Mouse (Mus musculus) lung, postnatal 0 days (tissue): Measurements from ENCODE around the gene Nrxn2. TPM values are rescaled to one million over a fixed set of nuclear protein-coding genes. Genes with fewer than 3 reads are reported as not detected.

Experiments used
- ATAC-seq: fragments of 200-750 bp; cut with Nextera tagmentation; 2 replicates; pipeline ENCODE4 v1.8.0; 2017; ENCODE audit warnings: moderate library complexity
- DNase-seq: peaks from one replicate; pipeline ENCODE4 v3.0.0-alpha.2; 2016; ENCODE audit warnings: low spot score
- H3K27ac ChIP-seq: fragments of 300-500 bp; sonication (generic); 2 replicates; pipeline ENCODE4 v1.5.1; 2014; ENCODE audit warnings: antibody characterized with exemption, mild to moderate bottlenecking, low read length, mixed read lengths
- H3K27me3 ChIP-seq: fragments of 300-500 bp; sonication (generic); replicated peaks from 2 replicates; pipeline ENCODE4 v1.6.1; 2014; ENCODE audit warnings: low read length, mixed read lengths; ENCODE audit not compliant: insufficient read depth
- H3K36me3 ChIP-seq: fragments of 300-500 bp; sonication (generic); 2 replicates; pipeline ENCODE4 v1.6.1; 2014; ENCODE audit warnings: low read length, mixed read lengths; ENCODE audit not compliant: insufficient read depth
- H3K4me1 ChIP-seq: fragments of 300-500 bp; sonication (generic); 2 replicates; pipeline ENCODE4 v1.6.1; 2014; ENCODE audit warnings: antibody characterized with exemption, low read depth, low read length, mixed read lengths; ENCODE audit not compliant: insufficient read depth
- H3K4me2 ChIP-seq: fragments of 300-500 bp; sonication (generic); replicated peaks from 2 replicates; pipeline ENCODE4 v1.6.1; 2014; ENCODE audit warnings: low read depth, mild to moderate bottlenecking, low read length, moderate library complexity, mixed read lengths
- H3K4me3 ChIP-seq: fragments of 300-500 bp; sonication (generic); 2 replicates; pipeline ENCODE4 v1.5.1; 2014; ENCODE audit warnings: low read depth, low read length
- H3K9ac ChIP-seq: fragments of 300-500 bp; sonication (generic); replicated peaks from 2 replicates; pipeline ENCODE4 v1.6.1; 2014; ENCODE audit warnings: low read depth, mild to moderate bottlenecking
- H3K9me3 ChIP-seq: fragments of 300-500 bp; sonication (generic); 2 replicates; pipeline ENCODE4 v1.6.1; 2016; ENCODE audit warnings: low read length, mixed read lengths
- CTCF ChIP-seq: IDR thresholded peaks from 2 replicates; pipeline ENCODE4 v1.5.1; 2016; ENCODE audit warnings: antibody characterized with exemption, mild to moderate bottlenecking
- EP300 ChIP-seq: IDR thresholded peaks from 2 replicates; pipeline ENCODE4 v1.6.1; 2016; ENCODE audit warnings: antibody characterized with exemption, mild to moderate bottlenecking, control low read depth
- WGBS: fragments of 180-500 bp; shearing (Covaris S2); extraction: QIAGEN DNeasy Blood & Tissue Kit; methylation state at CpG from one replicate; pipeline ENCODE4 v1.1.7; 2014; 5-methylcytosine and 5-hydroxymethylcytosine counted together
- polyA plus RNA-seq: library from polyadenylated mRNA; unstranded; fragments of >200 nt; fragmentation: Nextera tagmentation; extraction: Ambion mirVana; gene quantifications from 2 replicates; pipeline ENCODE4 v1.2.1, GENCODE M21; 2015

Gene Nrxn2
- polyA plus RNA-seq, 1 experiment from 2014 or later: 3.8 TPM

DNA sequence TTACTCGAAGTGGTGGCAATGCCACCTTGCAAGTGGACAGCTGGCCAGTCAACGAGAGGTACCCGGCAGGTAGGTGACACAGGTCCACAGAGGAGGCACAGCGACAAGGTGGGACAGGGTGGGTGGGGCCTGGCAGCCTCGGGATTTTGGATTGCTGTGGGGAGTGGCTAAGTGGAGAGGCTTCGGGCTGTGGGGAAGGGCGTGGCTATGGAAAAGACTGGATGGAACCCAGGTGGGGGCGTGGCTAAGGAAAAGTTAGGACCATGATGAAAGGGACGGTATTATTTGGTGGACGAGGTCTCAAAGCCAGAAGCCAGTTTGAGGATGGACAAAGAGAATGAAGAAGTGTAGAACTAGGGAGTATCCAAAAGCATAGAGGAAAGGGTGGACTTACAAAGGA lies 91.3 kb downstream of the Nrxn2 start:
- WGBS: 61% methylated on average over 10 of the region's 10 CpGs
- Histone ChIP-seq H3K4me1 (no peaks in the 10 kb centered on the region), H3K27ac (no peak overlapping the region), H3K9me3 (no peaks in the 10 kb centered on the region), H3K9ac (no peak overlapping the region), H3K36me3 (no peaks in the 10 kb centered on the region), H3K4me3 (no peak overlapping the region), H3K4me2 (no peak overlapping the region), H3K27me3 (no peaks in the 10 kb centered on the region; the same call in 1 of the 2 replicates)
- ATAC-seq: no peak
- DNase-seq: no peak
- no peak for TF ChIP-seq EP300

DNA sequence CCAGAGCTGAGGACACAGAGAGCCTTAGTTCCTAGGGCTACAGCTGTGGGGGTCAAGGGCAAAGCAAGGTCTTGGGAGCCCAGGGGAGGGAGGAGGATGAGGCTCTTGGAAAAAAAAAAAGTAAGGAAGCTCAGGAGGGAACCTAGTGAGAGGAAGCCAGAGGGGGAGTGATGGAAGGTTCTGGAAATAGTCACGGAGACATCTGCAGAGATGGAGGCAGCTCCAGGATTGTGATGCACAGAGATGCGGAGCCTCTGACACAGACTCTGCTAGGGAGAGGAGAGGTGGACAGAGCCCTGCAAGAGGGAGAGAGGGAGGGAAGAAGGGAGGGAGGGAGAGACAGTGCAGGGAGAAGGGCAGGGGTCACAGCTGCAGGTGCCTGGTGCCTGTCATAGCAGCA lies 92.0 kb downstream of the Nrxn2 start:
- Histone ChIP-seq H3K4me3 (no peak overlapping the region), H3K27ac (no peak overlapping the region), H3K9ac (no peak overlapping the region), H3K4me1 (no peaks in the 10 kb centered on the region), H3K9me3 (no peaks in the 10 kb centered on the region), H3K36me3 (no peaks in the 10 kb centered on the region), H3K4me2 (no peak overlapping the region), H3K27me3 (no peaks in the 10 kb centered on the region; the same call in 1 of the 2 replicates)
- ATAC-seq (no peak), DNase-seq (no peak)
- 85% methylated on average over 2 of the region's 2 CpGs for WGBS
- TF ChIP-seq EP300: no peak
- no peak for TF ChIP-seq CTCF

GRCm38 (mm10) chr19:6513389-6514139 lies 95.0 kb downstream of the Nrxn2 start:
- no peaks in the 10 kb centered on the region for H3K4me1 ChIP-seq
- ATAC-seq (no peak), DNase-seq (no peak)
- no peaks in the 10 kb centered on the region for H3K9me3 ChIP-seq
- H3K4me3 ChIP-seq: no peak overlapping the region
- no peaks in the 10 kb centered on the region; the same call in 1 of the 2 replicates for H3K27me3 ChIP-seq
- TF ChIP-seq EP300 (no peak), CTCF (peak; percentile 20; the same call in 1 of the 2 replicates)
- H3K27ac ChIP-seq: no peak overlapping the region
- H3K9ac ChIP-seq: no peak overlapping the region
- no peak overlapping the region for H3K4me2 ChIP-seq
- H3K36me3 ChIP-seq: no peaks in the 10 kb centered on the region
- WGBS: 8% methylated on average over 15 of the region's 15 CpGs

- Histone ChIP-seq H3K4me2 (no peak overlapping the region), H3K4me1 (no peaks in the 10 kb centered on the region), H3K27ac (no peak overlapping the region), H3K9ac (no peak overlapping the region), H3K36me3 (no peaks in the 10 kb centered on the region), H3K27me3 (no peaks in the 10 kb centered on the region; the same call in 1 of the 2 replicates), H3K9me3 (no peaks in the 10 kb centered on the region), H3K4me3 (no peak overlapping the region)
- no peak for DNase-seq
- ATAC-seq: no peak
- TF ChIP-seq CTCF (no peak), EP300 (no peak)
- 69% methylated on average over 6 of the region's 6 CpGs for WGBS
These were observed 96.4 kb downstream of the Nrxn2 start for GRCm38 (mm10) chr19:6514940-6515339.

GRCm38 (mm10) chr19:6515448-6515847 lies 96.9 kb downstream of the Nrxn2 start:
- 45% methylated on average over 5 of the region's 5 CpGs for WGBS
- Histone ChIP-seq H3K9me3 (no peaks in the 10 kb centered on the region), H3K27ac (no peak overlapping the region), H3K4me3 (no peak overlapping the region), H3K9ac (no peak overlapping the region), H3K4me1 (no peaks in the 10 kb centered on the region), H3K4me2 (no peak overlapping the region), H3K27me3 (no peaks in the 10 kb centered on the region; the same call in 1 of the 2 replicates), H3K36me3 (no peaks in the 10 kb centered on the region)
- no peak for DNase-seq
- TF ChIP-seq EP300 (no peak), CTCF (no peak)
- no peak for ATAC-seq

DNA sequence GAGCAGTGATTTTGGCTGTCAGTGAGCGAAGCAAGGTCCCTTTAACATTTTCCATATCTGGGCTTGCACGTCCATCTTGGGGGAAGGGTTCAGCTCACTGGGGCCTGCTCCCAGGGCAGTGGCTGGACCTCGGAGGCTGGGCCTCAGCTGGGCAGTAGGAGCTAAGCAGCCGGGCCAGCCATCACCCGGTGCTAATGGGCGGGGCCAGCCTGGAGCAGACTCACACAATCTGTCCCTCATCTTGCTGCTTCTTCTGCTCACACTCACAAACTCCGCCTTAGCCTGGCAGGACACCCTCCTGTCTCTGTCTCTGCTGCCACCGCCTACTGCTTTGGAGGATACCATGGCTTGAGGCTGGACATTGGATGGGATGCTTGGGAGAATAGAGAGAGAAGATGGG lies 97.6 kb downstream of the Nrxn2 start:
- Histone ChIP-seq H3K27me3 (no peaks in the 10 kb centered on the region; the same call in 1 of the 2 replicates), H3K4me3 (no peak overlapping the region), H3K4me2 (no peak overlapping the region), H3K9ac (no peak overlapping the region), H3K4me1 (no peaks in the 10 kb centered on the region), H3K36me3 (no peaks in the 10 kb centered on the region), H3K9me3 (no peaks in the 10 kb centered on the region), H3K27ac (no peak overlapping the region)
- ATAC-seq: no peak
- no peak for DNase-seq
- TF ChIP-seq EP300 (no peak), CTCF (no peak)
- 56% methylated on average over 8 of the region's 8 CpGs for WGBS
